Mouse (Mus musculus): ENCODE measurements around the gene Zfp68.
A peak's percentile ranks its signal among the peaks of the same experiment; 100 is the strongest.
"Not testable (repeated sequence)": the region's sequence is repeated elsewhere in the genome, so short reads cannot be mapped to it uniquely, and the experiment has no call there.

Zfp68 gene

DNA sequence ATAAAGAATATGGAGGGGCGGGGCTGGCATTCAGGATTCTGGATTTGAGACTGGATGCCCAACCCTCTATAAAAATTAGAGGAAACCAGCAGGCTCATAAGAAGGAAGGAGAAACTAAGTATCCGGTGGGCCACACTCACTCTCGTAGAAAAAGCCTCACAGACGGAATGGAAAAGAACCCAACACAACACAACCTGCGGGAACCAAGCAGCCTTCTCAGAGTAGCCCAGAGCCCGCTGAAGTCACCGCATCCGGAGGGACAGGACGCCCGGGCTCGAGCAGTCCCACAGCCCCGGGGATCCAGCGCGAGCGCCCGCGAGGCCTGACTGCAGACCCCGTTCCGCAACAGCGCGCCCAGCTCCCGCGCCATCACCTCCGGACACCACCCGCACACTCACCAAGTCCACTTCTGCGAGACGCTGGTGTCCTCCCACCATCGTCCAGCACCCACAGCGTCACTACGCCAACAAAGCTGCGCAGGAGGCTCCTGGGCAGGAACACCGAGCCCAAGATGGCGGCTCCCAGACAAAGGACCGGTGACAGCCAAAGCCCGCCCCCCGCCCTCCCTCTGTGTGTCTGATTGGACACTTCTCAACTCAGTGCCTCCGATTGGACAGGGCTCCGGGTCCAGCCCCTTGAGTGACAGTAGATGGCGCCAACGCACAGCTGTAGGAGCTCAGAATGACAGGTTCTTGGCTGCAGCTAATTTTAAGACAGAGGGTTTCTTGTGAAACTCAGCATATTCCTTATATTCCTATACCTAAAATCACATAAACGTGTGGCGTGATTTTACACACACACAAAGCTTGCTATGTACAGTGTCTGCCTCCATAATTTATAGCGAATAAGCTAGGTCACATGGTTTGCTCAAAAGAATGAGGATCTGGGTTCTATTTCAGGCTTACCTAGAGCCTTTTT, at the start of gene Zfp68:
Gene Zfp68, minus strand, starts transcription at position 551 of the 918 bp plus-strand sequence.
- peak; percentile 98 for DNase-seq (ENCODE audit: low read depth, low spot score)

DNA sequence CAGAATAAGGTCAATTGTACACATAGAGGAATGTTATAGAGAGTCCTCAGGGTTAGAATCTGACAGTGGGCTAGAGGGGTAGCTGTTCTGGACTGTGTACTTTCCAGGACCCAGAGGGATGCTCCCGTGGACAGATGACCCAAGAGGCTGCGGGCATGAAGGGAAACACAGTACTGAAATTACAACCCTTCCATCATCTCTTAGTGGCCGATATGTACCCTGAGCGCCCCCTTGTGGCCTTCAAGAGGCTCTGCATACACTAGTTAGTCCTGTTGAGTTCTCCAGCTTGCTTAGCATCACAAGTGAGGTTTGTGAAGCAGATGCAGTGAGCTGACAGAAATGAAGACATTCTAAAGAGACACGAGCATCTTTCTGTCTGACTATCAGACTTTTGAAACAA, 39.4 kb upstream of the Zfp68 start:
- peak; percentile 75 for DNase-seq (ENCODE audit: low read depth, low spot score)

DNA sequence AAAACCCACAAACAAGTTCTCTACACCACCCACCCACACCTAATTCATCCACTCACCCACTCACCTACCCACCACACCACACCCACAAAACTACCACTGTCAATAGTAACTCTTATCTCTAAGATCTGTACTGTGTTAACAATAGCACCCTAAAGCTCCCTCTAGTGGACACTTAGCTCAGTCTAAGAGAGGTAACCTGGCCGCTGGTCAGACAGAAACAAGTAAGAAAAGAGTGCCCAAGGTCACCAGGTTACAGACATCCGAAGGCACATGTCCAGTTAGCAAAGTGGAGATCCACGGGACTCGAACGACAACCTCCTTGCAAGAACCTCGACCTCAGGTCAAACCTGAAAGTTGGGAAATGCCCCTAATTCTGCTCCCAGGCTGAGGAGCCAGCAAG, 38.3 kb upstream of the Zfp68 start:
- DNase-seq (ENCODE audit: low read depth, low spot score), result peak; percentile 57

GRCm38 (mm10) chr5:138657407-138657806, 37.8 kb upstream of the Zfp68 start:
- no peak for DNase-seq (ENCODE audit: low read depth, low spot score)

DNA sequence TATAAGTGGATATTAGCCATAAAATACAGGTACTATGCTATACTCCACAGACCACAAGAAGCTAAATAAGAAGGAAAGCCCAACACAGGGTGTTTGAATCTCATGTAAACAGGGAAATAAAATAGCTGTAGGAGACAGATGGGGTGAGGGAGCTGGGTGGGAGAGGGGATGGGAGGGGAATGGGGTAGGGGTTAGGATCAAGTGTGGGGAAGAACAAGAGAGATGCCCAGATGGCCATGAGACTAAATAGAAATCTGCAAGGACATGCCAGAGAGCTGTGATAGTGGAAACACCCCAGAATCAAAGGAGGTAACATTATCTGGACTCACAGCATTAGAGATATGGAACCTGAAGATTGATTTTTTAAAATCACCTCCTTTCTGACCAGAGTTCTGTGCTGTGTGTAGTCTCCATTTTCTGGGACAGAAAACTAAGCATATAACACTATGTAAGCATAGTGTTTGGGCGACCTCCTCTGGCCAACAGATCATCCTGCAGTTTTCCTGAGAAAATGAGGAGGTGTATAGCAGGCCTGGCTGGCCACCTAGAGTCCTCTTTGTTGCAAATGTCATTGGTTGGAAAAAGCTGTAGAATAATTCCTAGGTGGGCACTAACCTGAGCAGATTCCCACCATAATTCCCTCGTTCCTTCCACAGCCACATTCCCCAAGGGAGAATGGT, 37.1 kb upstream of the Zfp68 start:
- DNase-seq (ENCODE audit: low read depth, low spot score), result peak; percentile 43

- DNase-seq (ENCODE audit: low read depth, low spot score), result no peak
Observed at GRCm38 (mm10) chr5:138652911-138653310, 33.4 kb upstream of the Zfp68 start.

DNA sequence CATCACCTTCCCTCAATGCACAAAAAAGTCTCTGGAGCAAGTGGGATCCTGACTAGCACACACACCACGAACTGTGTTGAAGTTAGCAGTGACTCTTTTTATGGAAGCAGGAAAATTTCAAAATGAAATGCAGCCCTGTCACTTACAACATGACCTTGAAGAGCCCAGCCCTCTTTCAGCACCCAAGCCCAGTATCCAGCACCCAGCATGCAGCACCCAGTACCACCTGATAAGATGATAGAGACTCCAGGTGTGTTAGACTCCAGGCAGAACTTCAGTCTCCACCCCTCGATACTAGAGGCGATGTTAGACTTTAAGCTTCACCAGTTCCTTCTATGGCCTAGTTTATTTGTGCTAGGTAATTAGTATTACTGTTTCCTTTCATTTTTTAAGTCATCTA, 22.2 kb upstream of the Zfp68 start:
- DNase-seq (ENCODE audit: low read depth, low spot score), result no peak

DNA sequence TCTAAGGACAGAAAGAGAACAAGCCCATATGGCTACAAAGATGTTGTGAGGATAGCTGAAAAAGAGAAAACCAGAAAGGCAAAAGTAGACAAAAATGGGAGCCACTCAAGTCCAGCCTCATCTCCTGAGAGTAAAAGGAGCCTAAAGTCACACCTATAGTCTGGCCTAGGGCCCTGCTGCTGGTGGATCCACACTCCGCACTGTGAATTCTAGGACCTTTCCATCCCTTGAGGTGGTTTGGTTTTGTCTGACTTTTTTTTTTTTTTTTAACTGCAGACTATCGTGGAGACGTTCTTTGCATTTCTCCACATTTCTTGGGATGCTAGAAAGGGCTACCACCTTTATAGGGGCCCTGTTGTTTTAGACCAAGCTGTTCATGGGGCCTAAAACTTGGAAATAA, 21.5 kb upstream of the Zfp68 start:
- DNase-seq (ENCODE audit: low read depth, low spot score), result no peak

DNA sequence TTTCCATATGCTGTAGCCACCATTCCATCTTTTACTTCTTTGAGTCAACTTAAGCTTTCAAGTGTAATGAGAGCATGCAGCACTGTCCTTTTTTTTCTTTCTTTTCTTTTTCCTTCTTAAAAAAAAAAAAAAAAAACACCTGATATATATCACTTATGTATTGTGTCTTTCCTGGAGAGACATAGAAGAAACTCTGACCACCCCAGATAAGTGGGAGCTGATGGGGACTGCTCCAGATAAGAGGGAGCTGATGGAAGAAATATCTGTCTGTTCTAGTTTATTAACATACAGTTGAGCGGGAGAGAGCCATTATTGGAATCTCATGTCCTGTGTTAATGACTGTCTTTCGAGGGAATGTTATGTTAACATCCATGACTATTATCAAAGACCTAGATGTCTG, 16.9 kb upstream of the Zfp68 start:
- no peak for DNase-seq (ENCODE audit: low read depth, low spot score)

- DNase-seq (ENCODE audit: low read depth, low spot score), result no peak
Observed at GRCm38 (mm10) chr5:138623478-138623875, 3.9 kb upstream of the Zfp68 start.

- peak; percentile 97 for DNase-seq (ENCODE audit: low read depth, low spot score)
Observed at GRCm38 (mm10) chr5:138622645-138623477, 3.3 kb upstream of the Zfp68 start, which contains the start of gene A430033K04Rik. Gene A430033K04Rik, plus strand, starts transcription at chr5:138622859.

DNA sequence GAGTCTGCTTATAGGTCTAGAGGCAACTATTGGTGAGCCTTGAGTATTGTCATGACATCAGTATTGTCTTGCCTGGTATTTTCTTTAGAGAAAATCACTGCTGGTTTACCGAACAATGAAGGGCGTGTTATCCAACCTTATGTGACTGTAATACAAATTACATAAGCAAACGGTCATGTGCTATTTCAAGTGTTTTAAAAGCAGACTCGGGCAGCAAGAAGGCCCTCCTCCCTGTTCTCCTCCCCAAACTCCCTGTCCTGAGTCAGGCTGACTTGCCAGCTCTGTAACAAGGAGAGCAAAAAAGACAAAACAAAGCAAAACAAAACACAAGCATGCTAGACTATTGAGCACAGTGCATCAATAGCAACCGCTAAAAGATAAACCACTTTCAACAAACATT, 1.3 kb upstream of the Zfp68 start:
- no peak for DNase-seq (ENCODE audit: low read depth, low spot score)

- DNase-seq (ENCODE audit: low read depth, low spot score), result peak; percentile 57
Observed at GRCm38 (mm10) chr5:138618353-138618752, 1.2 kb downstream of the Zfp68 start.

DNA sequence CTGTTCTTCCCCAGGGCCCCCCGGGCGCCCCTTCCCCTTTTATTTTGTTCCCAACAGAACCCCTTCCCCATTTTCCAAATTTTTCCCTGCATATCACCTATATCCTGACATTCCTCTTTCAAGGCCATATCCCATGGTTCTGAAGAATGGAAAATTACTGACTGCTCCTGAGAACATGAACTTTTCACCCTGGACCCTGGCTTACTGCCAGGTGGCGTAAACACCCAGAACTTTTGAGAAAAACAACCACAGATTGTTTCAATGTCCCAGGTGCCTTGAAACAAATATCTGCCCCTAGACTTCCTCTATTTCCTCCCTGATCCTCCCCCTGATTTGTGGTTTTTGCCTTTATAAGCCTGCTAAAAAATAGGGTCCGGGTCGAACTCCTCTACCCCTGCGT, 32.2 kb downstream of the Zfp68 start:
- no peak for DNase-seq (ENCODE audit: low read depth, low spot score)

DNA sequence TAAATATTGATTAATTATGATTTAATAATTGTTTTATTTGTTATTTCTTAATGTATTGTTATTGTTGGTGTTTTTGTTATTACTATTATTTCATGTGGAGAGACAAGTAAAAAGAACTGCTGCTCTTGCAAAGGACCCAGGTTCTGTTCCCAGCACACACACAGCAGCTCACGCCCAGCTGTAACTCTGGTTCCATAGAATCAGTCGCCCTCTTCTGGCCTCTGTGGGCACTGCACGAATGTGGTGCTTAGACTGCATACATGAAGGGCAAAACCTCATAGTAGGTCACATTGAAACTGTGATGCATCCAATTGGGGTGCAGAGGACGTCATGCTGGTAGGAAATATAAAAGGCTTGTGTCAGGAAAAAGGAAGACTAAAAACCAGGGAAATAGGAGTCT, 47.9 kb downstream of the Zfp68 start:
- peak; percentile 84 for DNase-seq (ENCODE audit: low read depth, low spot score)

GRCm38 (mm10) chr5:138564612-138565011, 54.9 kb downstream of the Zfp68 start, which contains the start of gene 1700123K08Rik:
Gene 1700123K08Rik, minus strand, starts transcription at chr5:138564712.
- DNase-seq (ENCODE audit: low read depth, low spot score), result not testable (repeated sequence)
